Mouse (Mus musculus): ENCODE results near the gene Cnih4. TPM values are rescaled to one million over a fixed set of nuclear protein-coding genes. Genes with fewer than 3 reads are reported as not detected.

Gene Cnih4
- polyA plus RNA-seq, 1 experiment from 2014 or later: 120 TPM

DNA sequence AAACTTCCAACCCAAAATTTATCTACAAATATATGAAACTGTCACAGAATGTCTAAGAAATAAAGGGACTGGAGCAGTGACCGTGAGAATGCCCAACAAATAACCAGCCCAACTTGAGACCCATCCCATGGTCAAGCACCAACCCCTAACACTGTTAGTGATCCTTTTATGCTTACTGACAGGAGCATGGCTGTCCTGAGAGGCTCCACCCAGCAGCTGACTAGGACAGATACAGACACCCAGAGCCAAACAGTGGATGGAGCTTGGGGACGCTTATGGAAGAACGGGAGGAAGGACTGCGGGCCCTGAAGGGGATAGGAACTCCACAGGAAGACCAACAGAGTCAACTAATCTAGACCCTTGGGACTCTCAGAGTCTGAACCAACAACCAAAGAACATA lies 44.4 kb downstream of the Cnih4 start:
- no peak for ATAC-seq
- H3K36me3 ChIP-seq (ENCODE audit: control insufficient read depth, insufficient read depth): peaks cover 68% of the 10 kb centered on the region

DNA sequence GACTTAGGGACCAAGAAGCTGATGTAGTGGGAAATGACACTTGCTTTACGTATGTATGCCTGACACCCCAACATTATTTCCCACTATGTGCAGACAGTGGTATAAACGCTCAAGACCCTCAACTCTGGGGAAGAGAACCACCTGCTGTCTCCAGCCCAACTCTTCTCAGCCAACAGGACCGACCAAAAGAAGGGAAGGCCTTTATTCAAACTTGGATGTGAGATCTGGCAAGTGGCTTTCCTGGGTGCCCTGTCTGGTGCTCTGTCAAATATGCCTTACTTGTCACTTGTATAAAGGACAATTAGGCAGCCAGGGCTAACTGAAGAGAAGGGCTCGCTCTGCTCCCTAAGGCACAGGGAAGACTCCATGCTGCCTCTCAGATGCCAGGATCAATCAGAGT lies 55.0 kb downstream of the Cnih4 start:
- Histone ChIP-seq H3K9me3 (ENCODE audit: control insufficient read depth) (no peaks in the 10 kb centered on the region), H3K4me3 (ENCODE audit: low read depth, low read length) (no peak overlapping the region), H3K4me1 (replicated peaks; ENCODE audit: control insufficient read depth, insufficient read depth, low read length) (no peaks in the 10 kb centered on the region), H3K36me3 (ENCODE audit: control insufficient read depth, insufficient read depth) (peaks cover 66% of the 10 kb centered on the region), H3K27me3 (replicated peaks; ENCODE audit: control insufficient read depth, insufficient read depth, low read length) (no peaks in the 10 kb centered on the region), H3K9ac (ENCODE audit: low read depth, low read length) (no peak overlapping the region), H3K27ac (ENCODE audit: low read depth, low read length) (no peak overlapping the region), H3K4me2 (replicated peaks; ENCODE audit: low read depth) (no peak overlapping the region)
- ATAC-seq: no peak
- no peak for TF ChIP-seq CTCF (IDR thresholded peaks at IDR 0.05; ENCODE audit: low read depth)
- WGBS: 89% methylated on average over 4 of the region's 4 CpGs

More for the DNA sequence above, 44.4 kb downstream of the Cnih4 start:
- no peak for TF ChIP-seq CTCF (IDR thresholded peaks at IDR 0.05; ENCODE audit: low read depth)
- Histone ChIP-seq H3K4me2 (replicated peaks; ENCODE audit: low read depth) (no peak overlapping the region), H3K9me3 (ENCODE audit: control insufficient read depth) (no peaks in the 10 kb centered on the region), H3K4me3 (ENCODE audit: low read depth, low read length) (no peak overlapping the region), H3K27ac (ENCODE audit: low read depth, low read length) (no peak overlapping the region), H3K27me3 (replicated peaks; ENCODE audit: control insufficient read depth, insufficient read depth, low read length) (no peaks in the 10 kb centered on the region), H3K9ac (ENCODE audit: low read depth, low read length) (no peak overlapping the region), H3K4me1 (replicated peaks; ENCODE audit: control insufficient read depth, insufficient read depth, low read length) (no peaks in the 10 kb centered on the region)
- WGBS: 96% methylated on average over 4 of the region's 4 CpGs

DNA sequence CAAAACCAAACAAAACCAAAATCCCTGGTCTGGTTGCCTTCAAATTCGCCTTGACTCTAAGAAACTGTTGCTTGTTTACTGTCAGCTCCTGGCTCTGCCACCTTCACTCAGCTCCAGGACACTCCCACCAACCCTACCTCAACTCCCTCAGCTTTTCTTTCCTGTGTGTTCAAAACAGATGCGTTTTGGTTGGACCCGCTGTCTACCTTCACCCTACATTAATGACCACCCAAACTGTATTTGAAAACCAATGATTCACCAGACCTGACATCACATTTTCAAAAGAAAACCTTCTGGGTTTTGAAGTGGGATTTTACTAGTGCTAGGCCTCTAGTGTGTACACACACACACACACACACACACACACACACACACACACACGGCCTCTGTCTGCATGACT lies 65.7 kb downstream of the Cnih4 start:
- TF ChIP-seq CTCF (IDR thresholded peaks at IDR 0.05; ENCODE audit: low read depth): no peak

DNA sequence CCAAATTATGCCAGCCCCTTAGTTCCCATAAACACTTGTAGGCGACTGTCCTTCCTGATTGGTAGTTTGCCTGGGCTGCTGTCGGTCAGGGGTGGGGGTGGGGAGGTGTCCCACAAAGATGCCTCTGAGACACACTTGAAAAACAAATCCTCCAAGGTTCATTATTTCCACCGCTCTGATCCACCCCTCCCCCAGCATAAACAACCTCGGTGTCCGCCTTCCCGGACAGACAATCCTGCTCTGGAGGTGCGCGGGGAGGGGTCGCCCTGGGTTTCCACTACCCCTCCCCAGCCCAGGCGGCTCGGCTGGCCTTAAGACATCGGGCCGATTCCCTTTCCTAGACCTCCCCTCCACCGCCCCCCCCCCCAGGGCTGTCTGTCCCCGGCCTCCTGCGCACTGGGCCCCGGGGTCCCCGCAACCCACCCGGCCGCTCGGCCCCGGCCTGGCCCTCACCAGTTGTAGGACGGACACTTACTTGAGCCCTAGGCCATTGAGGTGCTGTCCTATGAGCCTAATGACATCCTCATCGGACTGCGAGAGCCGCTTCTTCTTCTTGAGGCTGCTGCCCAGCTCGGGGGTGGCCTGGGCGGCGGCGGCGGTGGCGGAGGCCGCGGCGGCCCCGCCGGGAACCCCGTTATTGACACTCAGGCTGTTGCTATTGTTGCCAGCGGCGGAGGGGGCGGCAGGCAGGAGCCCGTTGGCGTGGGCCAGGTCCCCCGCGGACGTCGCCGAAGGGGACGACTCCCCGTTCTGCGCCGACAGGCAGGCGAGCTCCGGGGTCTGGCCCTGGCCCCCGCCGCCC lies 66.3 kb downstream of the Cnih4 start:
- 0 out of 2 replicates have a peak, but pooled peaks cover 3% of the 10 kb centered on the region for H3K36me3 ChIP-seq (ENCODE audit: control insufficient read depth, insufficient read depth)
- H3K27me3 ChIP-seq (replicated peaks; ENCODE audit: control insufficient read depth, insufficient read depth, low read length): no peaks in the 10 kb centered on the region
- H3K4me3 ChIP-seq (ENCODE audit: low read depth, low read length): peak overlapping the region; percentile 83
- no peak for TF ChIP-seq CTCF (IDR thresholded peaks at IDR 0.05; ENCODE audit: low read depth)
- H3K4me1 ChIP-seq (replicated peaks; ENCODE audit: control insufficient read depth, insufficient read depth, low read length): no peaks in the 10 kb centered on the region
- peak overlapping the region; percentile 99 for H3K9ac ChIP-seq (ENCODE audit: low read depth, low read length)
- WGBS: under 1% methylated on average over 48 of the region's 56 CpGs
- peak; percentile 9; the same call in 1 of the 2 replicates for ATAC-seq
- H3K9me3 ChIP-seq (ENCODE audit: control insufficient read depth): no peaks in the 10 kb centered on the region
- H3K4me2 ChIP-seq (replicated peaks; ENCODE audit: low read depth): peak overlapping the region; percentile 90
- H3K27ac ChIP-seq (ENCODE audit: low read depth, low read length): peak overlapping the region; percentile 94

More for the DNA sequence above, 65.7 kb downstream of the Cnih4 start:
- H3K4me3 ChIP-seq (ENCODE audit: low read depth, low read length): peak overlapping the region; percentile 83
- peak overlapping the region; percentile 99; the same call in 1 of the 2 replicates for H3K9ac ChIP-seq (ENCODE audit: low read depth, low read length)
- no peak for ATAC-seq
- peak overlapping the region; percentile 90 for H3K4me2 ChIP-seq (replicated peaks; ENCODE audit: low read depth)
- H3K36me3 ChIP-seq (ENCODE audit: control insufficient read depth, insufficient read depth): 0 out of 2 replicates have a peak, but pooled peaks cover 3% of the 10 kb centered on the region
- no peaks in the 10 kb centered on the region for H3K4me1 ChIP-seq (replicated peaks; ENCODE audit: control insufficient read depth, insufficient read depth, low read length)
- H3K9me3 ChIP-seq (ENCODE audit: control insufficient read depth): no peaks in the 10 kb centered on the region
- H3K27me3 ChIP-seq (replicated peaks; ENCODE audit: control insufficient read depth, insufficient read depth, low read length): no peaks in the 10 kb centered on the region
- peak overlapping the region; percentile 94; the same call in 1 of the 2 replicates for H3K27ac ChIP-seq (ENCODE audit: low read depth, low read length)
- WGBS: 7% methylated on average over 4 of the region's 4 CpGs

DNA sequence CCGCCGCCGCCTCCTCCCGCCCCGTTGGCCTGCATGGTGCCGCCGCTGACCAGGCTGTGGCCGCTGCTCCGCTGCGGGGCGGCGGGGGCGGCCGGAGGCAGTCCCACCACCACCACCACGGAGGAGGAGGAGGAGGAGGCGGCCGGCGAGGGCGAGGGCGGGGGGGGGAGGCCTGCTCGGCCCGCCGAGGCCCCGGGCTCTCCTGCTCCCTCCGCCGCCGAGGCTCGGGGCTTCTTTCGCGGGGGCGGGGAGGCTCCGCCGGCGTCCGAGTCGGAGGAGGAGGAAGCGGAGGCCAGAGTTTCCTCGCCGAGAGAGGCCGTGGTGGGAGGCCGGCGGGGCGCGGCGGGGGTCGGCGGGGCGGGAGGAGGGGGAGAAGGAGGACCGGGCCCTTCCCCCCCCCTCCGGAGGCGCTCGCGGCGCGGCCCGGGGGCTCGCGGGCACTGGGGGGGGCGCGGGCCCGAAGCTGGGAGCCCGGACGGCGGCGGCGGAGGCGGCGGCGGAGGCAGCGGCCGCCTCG lies 67.0 kb downstream of the Cnih4 start:
- no peak for TF ChIP-seq CTCF (IDR thresholded peaks at IDR 0.05; ENCODE audit: low read depth)
- Histone ChIP-seq H3K4me3 (ENCODE audit: low read depth, low read length) (peak overlapping the region; percentile 83), H3K36me3 (ENCODE audit: control insufficient read depth, insufficient read depth) (0 out of 2 replicates have a peak, but pooled peaks cover 3% of the 10 kb centered on the region), H3K4me2 (replicated peaks; ENCODE audit: low read depth) (peak overlapping the region; percentile 90), H3K9ac (ENCODE audit: low read depth, low read length) (peak overlapping the region; percentile 99), H3K9me3 (ENCODE audit: control insufficient read depth) (no peaks in the 10 kb centered on the region), H3K4me1 (replicated peaks; ENCODE audit: control insufficient read depth, insufficient read depth, low read length) (no peaks in the 10 kb centered on the region), H3K27ac (ENCODE audit: low read depth, low read length) (peak overlapping the region; percentile 94), H3K27me3 (replicated peaks; ENCODE audit: control insufficient read depth, insufficient read depth, low read length) (no peaks in the 10 kb centered on the region)
- peak; percentile 31; the same call in 1 of the 2 replicates for ATAC-seq
- WGBS: under 1% methylated on average over 25 of the region's 72 CpGs

DNA sequence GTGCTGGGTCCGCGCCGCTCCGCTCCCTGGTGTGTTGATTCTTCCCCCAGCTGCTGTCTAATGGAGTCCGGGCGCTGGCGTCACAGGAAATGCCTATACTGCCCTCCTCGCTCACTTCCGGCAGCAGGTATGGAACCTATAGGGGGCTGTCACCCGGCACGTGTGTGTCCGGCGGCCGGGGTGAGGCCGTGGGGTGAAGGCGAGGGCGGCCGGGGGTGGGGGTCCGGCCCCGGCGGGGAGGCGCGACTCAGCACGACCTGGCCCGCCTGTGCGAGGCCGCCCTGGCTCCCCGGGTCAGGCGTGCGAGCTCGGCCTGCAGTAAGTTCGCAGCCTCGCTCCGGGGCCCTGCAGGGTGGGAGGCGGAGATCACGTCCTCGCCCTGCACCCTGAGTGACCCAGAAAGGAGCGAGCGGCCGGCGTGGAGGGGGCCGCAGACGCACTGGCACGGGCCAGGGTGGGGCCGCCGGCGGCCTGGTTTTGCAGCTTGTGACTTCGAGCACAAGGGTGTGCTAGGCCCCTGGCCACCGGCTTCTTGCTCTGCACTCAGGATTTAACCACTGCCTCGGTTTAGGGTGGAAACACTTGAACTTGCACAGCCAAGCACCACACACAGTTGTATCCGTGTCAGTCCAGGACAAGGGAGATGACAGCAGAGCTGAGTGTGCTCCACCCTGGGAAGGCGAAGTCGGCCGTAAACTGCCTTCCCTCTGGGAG lies 67.6 kb downstream of the Cnih4 start, which contains the start of gene Wdr26:
Gene Wdr26, minus strand, starts transcription at position 82 of the 714 bp plus-strand sequence.
- H3K4me3 ChIP-seq (ENCODE audit: low read depth, low read length): peak within 1 kb of the TSS; percentile 83
- no peaks in the 10 kb centered on the region for H3K4me1 ChIP-seq (replicated peaks; ENCODE audit: control insufficient read depth, insufficient read depth, low read length)
- no peaks in the 10 kb centered on the region for H3K27me3 ChIP-seq (replicated peaks; ENCODE audit: control insufficient read depth, insufficient read depth, low read length)
- H3K9me3 ChIP-seq (ENCODE audit: control insufficient read depth): no peaks in the 10 kb centered on the region
- peak within 1 kb of the TSS; percentile 94 for H3K27ac ChIP-seq (ENCODE audit: low read depth, low read length)
- 0 out of 2 replicates have a peak, but pooled peaks cover 3% of the 10 kb centered on the region for H3K36me3 ChIP-seq (ENCODE audit: control insufficient read depth, insufficient read depth)
- H3K9ac ChIP-seq (ENCODE audit: low read depth, low read length): peak within 1 kb of the TSS; percentile 99
- peak within 1 kb of the TSS; percentile 90 for H3K4me2 ChIP-seq (replicated peaks; ENCODE audit: low read depth)
- WGBS: under 1% methylated on average over 54 of the region's 54 CpGs
- ATAC-seq: peak; percentile 88
- peak; percentile 37 for TF ChIP-seq CTCF (IDR thresholded peaks at IDR 0.05; ENCODE audit: low read depth)
